ENCODE assay signal across 8 mouse cellular contexts in genomic region chr2:133430741-133431438, GRCm38 (mm10).
A peak's percentile ranks its signal among the peaks of the same experiment; 100 is the strongest.
DNase-seq lines count a peak whose midpoint lies in the region; ATAC-seq lines count a peak whose summit lies in the region.

No protein-coding gene starts in this region.

- intact Hi-C loops in left cerebral cortex, postnatal 25 days (cut with DNase I): no loop called here

- no peaks in the 10 kb centered on the region for H3K4me1 ChIP-seq in embryonic facial prominence, embryonic 11.5 days (ENCODE audit: control insufficient read depth, insufficient read depth, low read length)

- no peaks in the 10 kb centered on the region for H3K9me3 ChIP-seq in embryonic facial prominence, embryonic 11.5 days (replicated peaks; ENCODE audit: control insufficient read depth, low read length)

- DNase-seq in layer of hippocampus, postnatal 10 days (ENCODE audit: low spot score in 2 of 2): peak; percentile 30 to 40
- DNase-seq in layer of hippocampus, adult 18-20 months (ENCODE audit: low spot score in 2 of 2): no peak
- DNase-seq in ZHBTc4 (ENCODE audit: low read depth, low spot score): peak; percentile 39
- DNase-seq in embryonic facial prominence, embryonic 11.5 days (ENCODE audit: low spot score): peak; percentile 48
- DNase-seq in liver: peak; percentile 70
- no peak for DNase-seq in B cell, adult 2 months
- no peak for DNase-seq in frontal cortex, postnatal 25 days (ENCODE audit: low spot score in 2 of 2)
- DNase-seq in left cerebral cortex, postnatal 25 days (ENCODE audit: low spot score in 2 of 2): no peak

- ATAC-seq in embryonic facial prominence, embryonic 11.5 days (replicated peaks; ENCODE audit: insufficient number of reproducible peaks, low FRiP score, low TSS enrichment, low read depth): no peak

- H3K4me3 ChIP-seq in embryonic facial prominence, embryonic 11.5 days (ENCODE audit: low read depth, low read length): no peak overlapping the region

- 43% methylated on average over 4 of the region's 4 CpGs for WGBS in embryonic facial prominence, embryonic 11.5 days

- H3K4me2 ChIP-seq in embryonic facial prominence, embryonic 11.5 days (ENCODE audit: low read depth, low read length): no peak overlapping the region

- H3K36me3 ChIP-seq in embryonic facial prominence, embryonic 11.5 days (replicated peaks; ENCODE audit: control insufficient read depth, insufficient read depth, low read depth, low read length): no peaks in the 10 kb centered on the region

- no peaks in the 10 kb centered on the region for H3K27me3 ChIP-seq in embryonic facial prominence, embryonic 11.5 days (ENCODE audit: control insufficient read depth, insufficient read depth, low read length)

- H3K27ac ChIP-seq in embryonic facial prominence, embryonic 11.5 days (replicated peaks; ENCODE audit: low read depth, low read length): no peak overlapping the region

- H3K9ac ChIP-seq in embryonic facial prominence, embryonic 11.5 days (replicated peaks; ENCODE audit: low read length): no peak overlapping the region

Comparison
In these comparisons a context has a peak if more than half of its experiments do, and no peak if none do; other contexts are left out.
1. DNase-seq: peak in layer of hippocampus, postnatal 10 days (2 of 2), ZHBTc4 (single experiment), embryonic facial prominence, embryonic 11.5 days (single experiment) and liver (single experiment); none in layer of hippocampus, adult 18-20 months (0 of 2), B cell, adult 2 months (0 of 2), frontal cortex, postnatal 25 days (0 of 2) and left cerebral cortex, postnatal 25 days (0 of 2).